Mouse (Mus musculus) cerebellum, adult 2 months (tissue): ENCODE results near the gene Tenm2.

Experiments used
- CTCF ChIP-seq: fragments of 200-500 bp; IDR thresholded peaks from 2 replicates; pipeline ENCODE4 v1.5.1; 2011; ENCODE audit warnings: low read depth, mild to moderate bottlenecking, control low read depth, low read length, moderate library complexity, borderline replicate concordance; ENCODE audit not compliant: insufficient read depth
- POLR2A ChIP-seq: fragments of 200-500 bp; IDR thresholded peaks from 2 replicates; pipeline ENCODE4 v1.6.1; 2011; ENCODE audit warnings: low read length, control low read depth, borderline replicate concordance; ENCODE audit not compliant: insufficient read depth

- TF ChIP-seq CTCF, result no peak
- TF ChIP-seq POLR2A, result no peak
These were observed 901.5 kb downstream of the Tenm2 start for GRCm38 (mm10) chr11:36334100-36334735.
